Mouse (Mus musculus): ENCODE measurements at regions not wholly inside any gene's neighbourhood (a gene's known extent, or its start where the extent isn't known, plus 50 kb on each side); places are given as distances from the start of the nearest gene placed in this dataset.

- 51% methylated on average over 2 of the region's 2 CpGs for WGBS
- ATAC-seq: 0 out of 2 replicates have a peak, but pooled peaks have one; percentile 66
Observed at GRCm38 (mm10) chr1:31808074-31808473, 364.4 kb upstream of the Khdrbs2 start.

More at GRCm38 (mm10) chr1:31808074-31808473, 364.4 kb upstream of the Khdrbs2 start:
- no peak overlapping the region for H3K9ac ChIP-seq (ENCODE audit: low read depth, low read length)
- H3K27me3 ChIP-seq (ENCODE audit: control insufficient read depth, insufficient read depth, low read depth, low read length): no peaks in the 10 kb centered on the region
- no peak overlapping the region for H3K4me2 ChIP-seq (ENCODE audit: low read length)
- no peaks in the 10 kb centered on the region for H3K9me3 ChIP-seq (replicated peaks; ENCODE audit: control insufficient read depth, low read length, poor library complexity, severe bottlenecking)
- no peak overlapping the region for H3K4me3 ChIP-seq (ENCODE audit: low read depth, low read length)
- H3K36me3 ChIP-seq (ENCODE audit: control insufficient read depth, insufficient read depth, low read length): no peaks in the 10 kb centered on the region
- H3K27ac ChIP-seq (ENCODE audit: low read length): no peak overlapping the region
- no peaks in the 10 kb centered on the region for H3K4me1 ChIP-seq (ENCODE audit: control insufficient read depth, insufficient read depth, low read length)
